Mouse (Mus musculus): ENCODE results near the gene Slc25a16.
A peak's percentile ranks its signal among the peaks of the same experiment; 100 is the strongest.
"Not testable (repeated sequence)": the region's sequence is repeated elsewhere in the genome, so short reads cannot be mapped to it uniquely, and the experiment has no call there.

The Slc25a16 gene

GRCm38 (mm10) chr10:62902829-62903228 lies 17.6 kb upstream of the Slc25a16 start:
- DNase-seq (ENCODE audit: low spot score): no peak

GRCm38 (mm10) chr10:62906336-62906735 lies 14.1 kb upstream of the Slc25a16 start:
- no peak for DNase-seq (ENCODE audit: low spot score)

- DNase-seq (ENCODE audit: low spot score): not testable (repeated sequence)
Measured at GRCm38 (mm10) chr10:62908896-62909295, 11.5 kb upstream of the Slc25a16 start, which contains the start of gene Tet1. Tet1 (minus strand) TSS chr10:62908996.

- no peak for DNase-seq (ENCODE audit: low spot score)
Measured at GRCm38 (mm10) chr10:62911120-62911519, 9.3 kb upstream of the Slc25a16 start.

GRCm38 (mm10) chr10:62918985-62919384 lies 1.4 kb upstream of the Slc25a16 start:
- DNase-seq (ENCODE audit: low spot score): no peak

GRCm38 (mm10) chr10:62920766-62921156 lies 328 bp downstream of the Slc25a16 start:
- DNase-seq (ENCODE audit: low spot score): no peak

- no peak for DNase-seq (ENCODE audit: low spot score)
Measured at GRCm38 (mm10) chr10:62924096-62924635, 3.7 kb downstream of the Slc25a16 start.

GRCm38 (mm10) chr10:62932381-62932780 lies 11.9 kb downstream of the Slc25a16 start:
- DNase-seq (ENCODE audit: low spot score): no peak

GRCm38 (mm10) chr10:62944975-62945580 lies 24.6 kb downstream of the Slc25a16 start:
- no peak for DNase-seq (ENCODE audit: low spot score)

GRCm38 (mm10) chr10:62946738-62947471 lies 26.5 kb downstream of the Slc25a16 start, which contains the start of gene Dna2:
Dna2 (plus strand) TSS chr10:62947026.
- peak; percentile 68 for DNase-seq (ENCODE audit: low spot score)

- no peak for DNase-seq (ENCODE audit: low spot score)
Measured at GRCm38 (mm10) chr10:62948551-62948950, 28.1 kb downstream of the Slc25a16 start.

- DNase-seq (ENCODE audit: low spot score): no peak
Measured at GRCm38 (mm10) chr10:62963956-62964355, 43.5 kb downstream of the Slc25a16 start.

- DNase-seq (ENCODE audit: low spot score): no peak
Measured at GRCm38 (mm10) chr10:62965796-62966195, 45.4 kb downstream of the Slc25a16 start.

- DNase-seq (ENCODE audit: low spot score): no peak
Measured at GRCm38 (mm10) chr10:62966291-62966690, 45.9 kb downstream of the Slc25a16 start.

GRCm38 (mm10) chr10:62971821-62972220 lies 51.4 kb downstream of the Slc25a16 start:
- DNase-seq (ENCODE audit: low spot score): no peak

- no peak for DNase-seq (ENCODE audit: low spot score)
Measured at GRCm38 (mm10) chr10:62979667-62980038, 59.2 kb downstream of the Slc25a16 start.

GRCm38 (mm10) chr10:62980039-62980954 lies 59.9 kb downstream of the Slc25a16 start, which contains the start of gene Rufy2:
Rufy2 (plus strand) TSS chr10:62980223.
- DNase-seq (ENCODE audit: low spot score): peak; percentile 82

- no peak for DNase-seq (ENCODE audit: low spot score)
Measured at GRCm38 (mm10) chr10:62984072-62984471, 63.6 kb downstream of the Slc25a16 start.

GRCm38 (mm10) chr10:62984495-62984894 lies 64.1 kb downstream of the Slc25a16 start:
- no peak for DNase-seq (ENCODE audit: low spot score)

- no peak for DNase-seq (ENCODE audit: low spot score)
Measured at GRCm38 (mm10) chr10:62987341-62987740, 66.9 kb downstream of the Slc25a16 start.

- DNase-seq (ENCODE audit: low spot score): no peak
Measured at GRCm38 (mm10) chr10:62990636-62991035, 70.2 kb downstream of the Slc25a16 start.

GRCm38 (mm10) chr10:62993991-62994390 lies 73.6 kb downstream of the Slc25a16 start:
- DNase-seq (ENCODE audit: low spot score): no peak

Data from urinary bladder, postnatal 14 days (tissue).